Mouse (Mus musculus) CH12.LX (cell line): ENCODE measurements around the gene Gm44503. TPM values are rescaled to one million over a fixed set of nuclear protein-coding genes. Genes with fewer than 3 reads are reported as not detected.

Experiments
- DNase-seq: peaks from one replicate; pipeline ENCODE4 v3.0.0-alpha.2; 2013; ENCODE audit errors: extremely low read depth
- H3K27ac ChIP-seq: 2 replicates; pipeline ENCODE4 v1.5.1; 2012; ENCODE audit warnings: low read depth, mild to moderate bottlenecking, control low read depth, moderate library complexity; ENCODE audit not compliant: insufficient read depth
- H3K27me3 ChIP-seq: replicated peaks from 2 replicates; pipeline ENCODE3; 2012; ENCODE audit warnings: inconsistent platforms
- H3K36me3 ChIP-seq, 2 experiments: replicated peaks in 1 of 2; 2 replicates each; pipeline versions ENCODE3 to v1.6.1; 2012; ENCODE audit warnings: inconsistent platforms in 1 of 2, low read length in 1 of 2, mild to moderate bottlenecking in 1 of 2, mixed read lengths in 1 of 2, moderate library complexity in 1 of 2; ENCODE audit not compliant: control insufficient read depth in 1 of 2, insufficient read depth in 1 of 2
- H3K4me1 ChIP-seq, 2 experiments: 2 replicates each; pipeline ENCODE4 v1.6.1; 2012; ENCODE audit warnings: inconsistent platforms in 1 of 2, moderate library complexity in 1 of 2; ENCODE audit not compliant: insufficient read depth in 2 of 2, control insufficient read depth in 1 of 2
- H3K4me2 ChIP-seq: 2 replicates; pipeline ENCODE4 v1.6.1; 2012; ENCODE audit warnings: low read depth, mild to moderate bottlenecking, control low read depth; ENCODE audit not compliant: poor library complexity, insufficient read depth, severe bottlenecking
- H3K4me3 ChIP-seq, 3 experiments: fragments of 150-350 bp in 1 of 3; sonication (generic) in 1 of 3; replicated peaks in 1 of 3; 2 replicates each; pipeline versions ENCODE3 to v1.5.1; 2011 to 2012; ENCODE audit warnings: low read depth in 2 of 3, low read length in 2 of 3, mild to moderate bottlenecking in 2 of 3, moderate library complexity in 2 of 3, control low read depth in 1 of 3, improper control_type of control experiment in 1 of 3, inconsistent platforms in 1 of 3, mixed read lengths in 1 of 3; ENCODE audit not compliant: poor library complexity in 1 of 3
- H3K79me2 ChIP-seq: replicated peaks from 2 replicates; pipeline ENCODE4 v1.6.1; 2012; ENCODE audit warnings: mild to moderate bottlenecking, moderate library complexity; ENCODE audit not compliant: control insufficient read depth, poor library complexity, insufficient read depth, severe bottlenecking; ENCODE audit errors: extremely low read depth
- H3K9ac ChIP-seq: 2 replicates; pipeline ENCODE4 v1.6.1; 2012; ENCODE audit warnings: low read depth, mild to moderate bottlenecking, control low read depth, moderate library complexity; ENCODE audit not compliant: insufficient read depth
- H3K9me3 ChIP-seq: replicated peaks from 2 replicates; pipeline ENCODE3; 2012; ENCODE audit warnings: low read length, inconsistent platforms, mixed read lengths
- BHLHE40 ChIP-seq: IDR thresholded peaks from 2 replicates; pipeline ENCODE4 v1.6.1; 2011; ENCODE audit warnings: mild to moderate bottlenecking, low read depth, low read length, improper control_type of control experiment
- CHD1 ChIP-seq: IDR thresholded peaks from 2 replicates; pipeline ENCODE4 v1.6.1; 2012; ENCODE audit warnings: low read depth, low read length, improper control_type of control experiment, inconsistent platforms
- CHD2 ChIP-seq: IDR thresholded peaks from 2 replicates; pipeline ENCODE4 v1.6.1; 2011; ENCODE audit warnings: low read length, improper control_type of control experiment
- E2F4 ChIP-seq: IDR thresholded peaks from 2 replicates; pipeline ENCODE4 v1.6.1; 2011; ENCODE audit warnings: low read depth, low read length, improper control_type of control experiment; ENCODE audit not compliant: insufficient replicate concordance
- ELF1 ChIP-seq: IDR thresholded peaks from 2 replicates; pipeline ENCODE4 v1.6.1; 2014; ENCODE audit warnings: low read depth, mild to moderate bottlenecking, inconsistent platforms, low read length, improper control_type of control experiment
- EP300 ChIP-seq: IDR thresholded peaks from 2 replicates; pipeline ENCODE4 v1.6.1; 2011; ENCODE audit warnings: low read length, improper control_type of control experiment
- ETS1 ChIP-seq: conservative IDR thresholded peaks from 2 replicates; pipeline ENCODE4 v1.6.1; 2012; ENCODE audit warnings: low read depth, mild to moderate bottlenecking, inconsistent platforms, low read length, improper control_type of control experiment, moderate library complexity
- GABPA ChIP-seq: IDR thresholded peaks from 2 replicates; pipeline ENCODE4 v1.6.1; 2012; ENCODE audit warnings: low read depth, low read length, improper control_type of control experiment, inconsistent platforms; ENCODE audit not compliant: insufficient replicate concordance
- JUN ChIP-seq: IDR thresholded peaks from 2 replicates; pipeline ENCODE4 v1.6.1; 2011; ENCODE audit warnings: low read depth, mild to moderate bottlenecking, low read length, improper control_type of control experiment, moderate library complexity; ENCODE audit not compliant: insufficient read depth
- KAT2A ChIP-seq: IDR thresholded peaks from 2 replicates; pipeline ENCODE4 v1.6.1; 2012; ENCODE audit warnings: low read length, improper control_type of control experiment, inconsistent platforms; ENCODE audit not compliant: insufficient replicate concordance
- MEF2A ChIP-seq: IDR thresholded peaks from 2 replicates; pipeline ENCODE4 v1.6.1; 2014; ENCODE audit warnings: low read depth, mild to moderate bottlenecking, inconsistent platforms, low read length, improper control_type of control experiment, borderline replicate concordance
- MXI1 ChIP-seq: IDR thresholded peaks from 2 replicates; pipeline ENCODE4 v1.6.1; 2011; ENCODE audit warnings: mild to moderate bottlenecking, low read depth, low read length, improper control_type of control experiment
- NRF1 ChIP-seq: IDR thresholded peaks from 2 replicates; pipeline ENCODE4 v1.6.1; 2014; ENCODE audit warnings: low read depth, mild to moderate bottlenecking, inconsistent platforms, low read length, improper control_type of control experiment, moderate library complexity
- PAX5 ChIP-seq: IDR thresholded peaks from 2 replicates; pipeline ENCODE4 v1.6.1; 2012; ENCODE audit warnings: low read length, inconsistent platforms, mixed read lengths
- POLR2A ChIP-seq: IDR thresholded peaks from 2 replicates; pipeline ENCODE4 v1.6.1; 2011; ENCODE audit warnings: low read depth, mild to moderate bottlenecking, improper control_type of control experiment, low read length
- POLR2AphosphoS2 ChIP-seq: IDR thresholded peaks from 2 replicates; pipeline ENCODE4 v1.6.1; 2011; ENCODE audit warnings: low read depth, low read length, improper control_type of control experiment
- RAD21 ChIP-seq: IDR thresholded peaks from 2 replicates; pipeline ENCODE4 v1.6.1; 2011; ENCODE audit warnings: low read depth, mild to moderate bottlenecking, low read length, improper control_type of control experiment, moderate library complexity
- RCOR1 ChIP-seq: conservative IDR thresholded peaks from 2 replicates; pipeline ENCODE4 v1.6.1; 2012; ENCODE audit warnings: low read depth, mild to moderate bottlenecking, inconsistent platforms, low read length, improper control_type of control experiment
- SMC3 ChIP-seq: IDR thresholded peaks from 2 replicates; pipeline ENCODE4 v1.6.1; 2011; ENCODE audit warnings: low read depth, low read length, improper control_type of control experiment
- TBP ChIP-seq: conservative IDR thresholded peaks from 2 replicates; pipeline ENCODE4 v1.6.1; 2011; ENCODE audit warnings: low read depth, low read length, improper control_type of control experiment
- TCF12 ChIP-seq: IDR thresholded peaks from 2 replicates; pipeline ENCODE4 v1.6.1; 2014; ENCODE audit warnings: low read depth, mild to moderate bottlenecking, inconsistent platforms, low read length, improper control_type of control experiment
- UBTF ChIP-seq: IDR thresholded peaks from 2 replicates; pipeline ENCODE4 v1.6.1; 2012; ENCODE audit warnings: low read depth, mild to moderate bottlenecking, inconsistent platforms, low read length, improper control_type of control experiment, moderate library complexity
- USF1 ChIP-seq: IDR thresholded peaks from 2 replicates; pipeline ENCODE4 v1.6.1; 2014; ENCODE audit warnings: low read depth, mild to moderate bottlenecking, inconsistent platforms, low read length, improper control_type of control experiment
- ZC3H11A ChIP-seq: IDR thresholded peaks from 2 replicates; pipeline ENCODE4 v1.6.1; 2012; ENCODE audit warnings: low read depth, mild to moderate bottlenecking, inconsistent platforms, low read length, improper control_type of control experiment
- ZMIZ1 ChIP-seq: IDR thresholded peaks from 2 replicates; pipeline ENCODE4 v1.6.1; 2012; ENCODE audit warnings: low read depth, mild to moderate bottlenecking, inconsistent platforms, low read length, improper control_type of control experiment
- dilution Hi-C: fragments of 300-500 bp; cut with MboI; formaldehyde crosslinking; loops from 2 replicates; pipeline ENCODE4 v1.14.3; 2020; ENCODE audit warnings: low sequenced_read_pairs; ENCODE audit not compliant: extremely low pct_unique_long_range_greater_than_20kb, extremely low pct_ligation_motif_present
- in situ Hi-C: fragments of 300-500 bp; cut with MboI; formaldehyde crosslinking; loops from 3 replicates; pipeline ENCODE4 v1.14.3; 2019; ENCODE audit warnings: low sequenced_read_pairs, low pct_ligation_motif_present, low pct_unique_long_range_greater_than_20kb, mixed read lengths
- polyA plus RNA-seq: library from polyadenylated mRNA; unstranded; fragments of >175 nt; gene quantifications from 2 replicates; pipeline ENCODE4 v1.2.1, GENCODE M21; 2012; ENCODE audit warnings: low read depth; ENCODE audit not compliant: insufficient read length
- total RNA-seq, 2 experiments: library from RNA; depleted of rRNA; stranded (reverse); fragments of 300-350 nt in 1 of 2; fragments of >200 nt in 1 of 2; gene quantifications; 2 replicates each; pipeline ENCODE4 v1.2.3; 2012 to 2014

The Gm44503 gene
- total and polyA plus RNA-seq, 3 experiments: not detected

GRCm38 (mm10) chr9:72925021-72925934 lies 33.4 kb upstream of the Gm44503 start, which contains the start of gene Pygo1:
Pygo1 (plus strand) TSS chr9:72925645.
- H3K4me3 ChIP-seq: no peak within 1 kb of the TSS
- peaks cover 5% of the 10 kb centered on the region for H3K27me3 ChIP-seq
- H3K9me3 ChIP-seq: peaks cover 22% of the 10 kb centered on the region
- dilution Hi-C loops (no loop called here), in situ Hi-C loops (no loop called here)
- no peaks in the 10 kb centered on the region for H3K4me1 ChIP-seq
- H3K36me3 ChIP-seq: no peaks in the 10 kb centered on the region
- TF ChIP-seq TBP (no peak), GABPA (no peak), CHD1 (no peak), TCF12 (no peak), ELF1 (no peak), NRF1 (no peak), RAD21 (no peak), RCOR1 (no peak)
- no peak within 1 kb of the TSS for H3K27ac ChIP-seq
- no peak for DNase-seq
- no peak within 1 kb of the TSS for H3K4me2 ChIP-seq
- no peaks in the 10 kb centered on the region for H3K79me2 ChIP-seq
- no peak within 1 kb of the TSS for H3K9ac ChIP-seq

GRCm38 (mm10) chr9:72925935-72926258 lies 32.8 kb upstream of the Gm44503 start:
- no peak overlapping the region for H3K4me2 ChIP-seq
- TF ChIP-seq JUN: no peak
- TF ChIP-seq POLR2A: no peak
- no peak for TF ChIP-seq USF1
- TF ChIP-seq MXI1: no peak
- TF ChIP-seq E2F4: no peak
- TF ChIP-seq ZMIZ1: no peak
- TF ChIP-seq UBTF: no peak
- TF ChIP-seq TCF12: no peak
- no peak for TF ChIP-seq MEF2A
- no peak for TF ChIP-seq BHLHE40
- TF ChIP-seq CHD2: no peak
- TF ChIP-seq ELF1: no peak
- no peak for TF ChIP-seq SMC3
- TF ChIP-seq KAT2A: no peak
- no peak for TF ChIP-seq PAX5
- no peak for TF ChIP-seq ZC3H11A
- TF ChIP-seq EP300: no peak
- no peak for TF ChIP-seq ETS1
- no peak for TF ChIP-seq POLR2AphosphoS2
- H3K27me3 ChIP-seq: peaks cover 9% of the 10 kb centered on the region
- H3K36me3 ChIP-seq: no peaks in the 10 kb centered on the region
- peaks cover 22% of the 10 kb centered on the region for H3K9me3 ChIP-seq
- dilution Hi-C loops (no loop called here), in situ Hi-C loops (no loop called here)
- DNase-seq: no peak
- H3K4me3 ChIP-seq: no peak overlapping the region
- H3K4me1 ChIP-seq: no peaks in the 10 kb centered on the region
- H3K27ac ChIP-seq: no peak overlapping the region
- H3K79me2 ChIP-seq: no peaks in the 10 kb centered on the region
- H3K9ac ChIP-seq: no peak overlapping the region
